Mouse (Mus musculus) stomach, postnatal 0 days (tissue): ENCODE measurements at regions not wholly inside any gene's neighbourhood (a gene's known extent, or its start where the extent isn't known, plus 50 kb on each side); places are given as distances from the start of the nearest gene placed in this dataset.

ENCODE experiments used
- ATAC-seq: fragments of 200-750 bp; cut with Nextera tagmentation; 2 replicates; pipeline ENCODE4 v1.8.0; 2017; ENCODE audit not compliant: low FRiP score, low TSS enrichment
- DNase-seq: peaks from one replicate; pipeline ENCODE4 v3.0.0-alpha.2; 2016; ENCODE audit warnings: low spot score
- H3K27ac ChIP-seq: fragments of 300-500 bp; sonication (generic); replicated peaks from 2 replicates; pipeline ENCODE4 v1.5.1; 2014; ENCODE audit warnings: mild to moderate bottlenecking, control low read depth
- H3K27me3 ChIP-seq: fragments of 300-500 bp; sonication (generic); 2 replicates; pipeline ENCODE4 v1.6.1; 2014; ENCODE audit warnings: low read length; ENCODE audit not compliant: control insufficient read depth, insufficient read depth
- H3K36me3 ChIP-seq: fragments of 300-500 bp; sonication (generic); 2 replicates; pipeline ENCODE4 v1.6.1; 2014; ENCODE audit warnings: low read length, mixed read lengths; ENCODE audit not compliant: control insufficient read depth, insufficient read depth
- H3K4me1 ChIP-seq: fragments of 300-500 bp; sonication (generic); replicated peaks from 2 replicates; pipeline ENCODE4 v1.6.1; 2014; ENCODE audit warnings: antibody characterized with exemption; ENCODE audit not compliant: control insufficient read depth, insufficient read depth
- H3K4me2 ChIP-seq: fragments of 300-500 bp; sonication (generic); replicated peaks from 2 replicates; pipeline ENCODE4 v1.6.1; 2014; ENCODE audit warnings: low read depth, mild to moderate bottlenecking, control low read depth, moderate library complexity
- H3K4me3 ChIP-seq: fragments of 300-500 bp; sonication (generic); 2 replicates; pipeline ENCODE4 v1.5.1; 2014; ENCODE audit warnings: low read depth, low read length, control low read depth
- H3K9ac ChIP-seq: fragments of 300-500 bp; sonication (generic); 2 replicates; pipeline ENCODE4 v1.6.1; 2014; ENCODE audit warnings: mild to moderate bottlenecking, low read length, control low read depth, mixed read lengths
- H3K9me3 ChIP-seq: fragments of 300-500 bp; sonication (generic); 2 replicates; pipeline ENCODE4 v1.6.1; 2016; ENCODE audit warnings: low read length; ENCODE audit not compliant: control insufficient read depth
- CTCF ChIP-seq: IDR thresholded peaks from 2 replicates; pipeline ENCODE4 v1.5.1; 2016; ENCODE audit warnings: antibody characterized with exemption, low read depth, mild to moderate bottlenecking, moderate library complexity
- EP300 ChIP-seq: optimal IDR thresholded peaks from 2 replicates; pipeline ENCODE3; 2016; ENCODE audit warnings: antibody characterized with exemption
- WGBS: fragments of 180-500 bp; shearing (Covaris S2); extraction: QIAGEN DNeasy Blood & Tissue Kit; methylation state at CpG from one replicate; pipeline ENCODE4 v1.1.7; 2014; 5-methylcytosine and 5-hydroxymethylcytosine counted together
- microRNA counts: library from miRNA; unstranded; fragments of <30 nt; microRNA quantifications from one replicate; lab custom pipeline; 2015
- microRNA-seq: library from miRNA; unstranded; fragments of <30 nt; microRNA quantifications from one replicate; pipeline ENCODE4, GENCODE M21; 2016

DNA sequence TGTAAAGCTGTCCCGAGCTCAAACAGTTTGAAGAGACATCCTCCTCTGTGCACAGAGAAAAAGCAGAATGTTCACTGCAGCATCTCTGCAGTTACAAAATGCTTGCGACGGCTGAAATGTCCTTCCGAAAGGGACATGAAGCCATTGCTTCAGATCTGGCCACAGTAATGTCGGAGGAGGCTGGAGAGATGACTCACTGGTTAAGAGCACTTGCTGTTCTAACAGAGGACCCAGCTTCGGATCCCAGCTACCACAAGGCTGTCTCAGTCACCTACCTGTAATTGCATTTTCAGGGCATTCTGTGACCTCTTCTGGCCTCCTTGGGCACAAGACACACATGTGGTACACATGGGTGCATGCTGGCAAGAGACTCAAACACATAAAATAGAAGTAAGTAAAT is 63.5 kb upstream of the Nr5a2 start:
- Histone ChIP-seq H3K36me3 (no peaks in the 10 kb centered on the region), H3K27ac (no peak overlapping the region), H3K4me1 (no peaks in the 10 kb centered on the region), H3K27me3 (no peaks in the 10 kb centered on the region), H3K4me2 (no peak overlapping the region), H3K4me3 (no peak overlapping the region), H3K9ac (no peak overlapping the region), H3K9me3 (no peaks in the 10 kb centered on the region)
- ATAC-seq (no peak), DNase-seq (no peak)
- TF ChIP-seq CTCF (no peak), EP300 (no peak)
- 84% methylated on average over 6 of the region's 6 CpGs for WGBS

DNA sequence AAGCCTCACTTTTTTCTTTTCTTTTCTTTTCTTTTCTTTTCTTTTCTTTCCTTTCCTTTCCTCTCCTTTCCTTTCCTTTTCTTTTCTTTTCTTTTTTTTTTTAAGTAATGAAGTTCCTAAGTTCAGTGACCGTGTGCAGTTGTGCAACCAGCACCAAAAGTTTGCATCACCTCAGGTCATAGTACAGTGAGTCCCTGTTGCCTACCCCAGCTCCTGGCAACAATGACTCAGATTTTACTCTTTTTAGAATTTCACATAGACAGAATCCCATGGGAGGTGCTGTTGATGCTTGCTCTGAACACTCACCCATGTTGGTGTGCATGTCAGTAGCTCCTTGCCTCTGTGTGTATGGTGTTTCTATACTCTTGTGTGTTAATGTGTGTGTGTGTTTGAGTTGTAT is 60.3 kb upstream of the Nr5a2 start:
- Histone ChIP-seq H3K36me3 (no peaks in the 10 kb centered on the region), H3K4me1 (no peaks in the 10 kb centered on the region), H3K27ac (no peak overlapping the region), H3K9me3 (no peaks in the 10 kb centered on the region), H3K9ac (no peak overlapping the region), H3K4me3 (no peak overlapping the region), H3K27me3 (no peaks in the 10 kb centered on the region), H3K4me2 (no peak overlapping the region)
- WGBS: 75% methylated on average over 1 of the region's 1 CpGs
- TF ChIP-seq EP300 (no peak), CTCF (no peak)
- ATAC-seq (no peak), DNase-seq (no peak)

GRCm38 (mm10) chr1:137017642-137018041 is 57.4 kb upstream of the Nr5a2 start:
- no peak for DNase-seq
- Histone ChIP-seq H3K4me1 (no peaks in the 10 kb centered on the region), H3K27me3 (no peaks in the 10 kb centered on the region), H3K27ac (no peak overlapping the region), H3K4me2 (no peak overlapping the region), H3K9ac (no peak overlapping the region), H3K36me3 (no peaks in the 10 kb centered on the region), H3K4me3 (no peak overlapping the region), H3K9me3 (no peaks in the 10 kb centered on the region)
- no peak for TF ChIP-seq CTCF
- no peak for TF ChIP-seq EP300
- no peak for ATAC-seq
- WGBS: 76% methylated on average over 5 of the region's 5 CpGs

DNA sequence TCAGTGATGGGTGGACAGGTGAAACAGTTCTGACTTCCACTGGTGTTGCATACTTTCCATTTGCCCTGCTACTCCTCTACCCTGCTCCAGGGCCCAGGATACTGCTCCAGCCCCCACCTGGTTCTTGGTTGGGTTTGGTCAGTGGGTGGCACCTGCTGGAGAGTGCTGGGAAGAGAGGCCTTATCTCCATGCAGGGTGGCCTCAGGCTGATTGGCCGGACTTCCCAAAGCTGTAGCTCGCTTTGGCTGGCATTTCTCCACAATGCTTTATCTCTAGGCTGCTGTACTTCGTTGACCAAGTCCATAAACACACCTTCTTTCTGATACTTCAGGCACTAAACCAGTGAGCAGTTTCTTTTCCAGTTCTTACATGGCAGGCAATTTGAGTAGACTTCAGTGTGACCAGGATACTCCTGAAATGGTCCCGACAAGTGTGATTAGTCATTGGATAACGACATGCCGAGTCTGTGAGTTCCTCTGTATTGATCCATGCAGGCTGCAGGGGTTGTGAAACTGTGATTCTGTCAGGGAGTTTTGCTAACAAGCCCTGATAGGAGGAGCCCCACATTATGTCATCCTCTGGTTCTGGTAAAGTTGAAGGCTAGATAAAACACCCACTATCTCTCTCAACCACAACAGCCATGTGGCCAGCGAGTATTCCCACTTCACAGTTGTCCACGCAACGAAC is 50.1 kb upstream of the Nr5a2 start:
- DNase-seq: peak; percentile 46
- no peaks in the 10 kb centered on the region for H3K27me3 ChIP-seq
- H3K9me3 ChIP-seq: no peaks in the 10 kb centered on the region
- no peak overlapping the region for H3K4me3 ChIP-seq
- ATAC-seq: peak; percentile 63; the same call in 1 of the 2 replicates
- H3K36me3 ChIP-seq: no peaks in the 10 kb centered on the region
- TF ChIP-seq CTCF: no peak
- TF ChIP-seq EP300: no peak
- WGBS: 34% methylated on average over 9 of the region's 9 CpGs
- no peaks in the 10 kb centered on the region for H3K4me1 ChIP-seq
- no peak overlapping the region for H3K4me2 ChIP-seq
- no peak overlapping the region for H3K27ac ChIP-seq
- no peak overlapping the region for H3K9ac ChIP-seq

MicroRNA genes in the stretch of these regions (microRNA counts, 519-probe panel; counts per million panel counts)
- microRNA mmu-miR-181a (lab: Ali Mortazavi, UCI) (6,741 counts per million, percentile 87 among the panel's probes with 10 or more counts), microRNA mmu-miR-181b+mmu-miR-181d (lab: Ali Mortazavi, UCI) (2,750 counts per million, percentile 6 among the panel's probes with 10 or more counts)

Small RNA genes lying in the stretch of these regions (microRNA-seq; reads per million reads assigned to microRNA genes)
- gene Mir181a-1: 941 reads per million, percentile 71 among the genes with 10 or more reads in this experiment
- gene Mir181b-1: 3.5 reads per million, percentile 3 among the genes with 10 or more reads in this experiment
